Comparison of ENCODE assay signal across 14 mouse cellular contexts in the genomic region with DNA sequence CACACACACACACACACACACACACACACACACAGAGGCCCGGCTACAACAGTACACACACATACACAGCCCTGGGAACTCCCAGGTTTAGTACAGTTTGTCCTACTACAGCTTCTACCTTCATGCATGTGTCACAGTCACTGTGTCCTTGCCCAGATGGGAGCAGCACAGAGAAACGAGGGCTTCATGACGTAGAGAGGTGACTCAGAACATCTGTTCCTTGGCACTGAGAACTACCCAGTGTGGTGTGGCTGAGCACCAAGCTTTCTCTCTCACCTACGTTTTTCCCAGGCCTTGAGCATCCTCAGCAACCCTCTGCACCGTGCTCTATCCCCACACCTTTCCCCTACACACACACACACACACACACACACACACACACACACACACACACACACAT.
A peak's percentile ranks its signal among the peaks of the same experiment; 100 is the strongest.
DNase-seq lines count a peak whose midpoint lies in the region; TF ChIP-seq lines count a peak whose summit lies in the region.
"Had no signal": no experiment of that assay in that cellular context is flagged by ENCODE, and none has a peak within 500 bp of the region (broad histone marks: within the 10 kb centered on the region; RNA-seq: fewer than 3 reads in every experiment).

No protein-coding gene starts in this region.

- H3K4me3 ChIP-seq in layer of hippocampus, adult 2 months = no peak overlapping the region
- H3K4me3 ChIP-seq: forebrain, embryonic 13.5 days; heart, adult 2 months; liver, embryonic 15.5 days; midbrain, embryonic 12.5 days had no signal

- peak; percentile 37 to 57 for DNase-seq in layer of hippocampus, adult 2 months (ENCODE audit: low spot score in 2 of 2)
- DNase-seq in layer of hippocampus, postnatal 10 days (ENCODE audit: low spot score in 2 of 2) = no peak
- DNase-seq in MN1 (ENCODE audit: low spot score) = peak; percentile 20
- peak; percentile 77 for DNase-seq in adrenal gland, postnatal 36 days
- peak; percentile 59 to 76 for DNase-seq in left cerebral cortex, postnatal 36 days (ENCODE audit: low spot score in 2 of 2)
- DNase-seq in lung, postnatal 36 days = no peak
- DNase-seq in urinary bladder, adult 2 months (ENCODE audit: low spot score) = no peak
- DNase-seq: cerebellum, postnatal 36 days; heart, adult 2 months; heart, postnatal 14 days; thymus, adult 18-20 months had no signal

- intact Hi-C loops in left cerebral cortex, postnatal 36 days (cut with DNase I) = loop anchor here (10.0 kb wide), 1 partner anchor 513 kb away; no protein-coding TSS in a partner anchor

- no peak for TF ChIP-seq CTCF in layer of hippocampus, adult 2 months (conservative IDR thresholded peaks at IDR 0.05)

- H3K27ac ChIP-seq in layer of hippocampus, adult 2 months = no peak overlapping the region
- H3K27ac ChIP-seq: forebrain, embryonic 13.5 days; heart, adult 2 months; liver, embryonic 15.5 days; midbrain, embryonic 12.5 days had no signal

Comparison
In these comparisons a context has a peak if more than half of its experiments do, and no peak if none do; other contexts are left out.
1. DNase-seq: peak in layer of hippocampus, adult 2 months (2 of 2), MN1 (single experiment), adrenal gland, postnatal 36 days (2 of 2) and left cerebral cortex, postnatal 36 days (2 of 2); none in layer of hippocampus, postnatal 10 days (0 of 2), lung, postnatal 36 days (single experiment) and urinary bladder, adult 2 months (single experiment).